Mouse (Mus musculus) heart, embryonic 14.5 days (tissue): Measurements from ENCODE around the gene Osbpl8. TPM values are rescaled to one million over a fixed set of nuclear protein-coding genes. Genes with fewer than 3 reads are reported as not detected.

ENCODE experiments used
- ATAC-seq: fragments of 200-750 bp; cut with Nextera tagmentation; 2 replicates; pipeline ENCODE4 v1.8.0; 2017; ENCODE audit warnings: low read depth, moderate TSS enrichment; ENCODE audit not compliant: insufficient number of reproducible peaks, insufficient read depth, low FRiP score
- H3K27ac ChIP-seq, 2 experiments: fragments of 200-500 bp in 1 of 2; fragments of 300-500 bp in 1 of 2; sonication (generic) in 1 of 2; replicated peaks in 1 of 2; 2 replicates each; pipeline ENCODE4 v1.5.1; 2012 to 2014; ENCODE audit warnings: low read depth in 2 of 2, low read length in 2 of 2, control low read depth in 1 of 2, mild to moderate bottlenecking in 1 of 2, mixed read lengths in 1 of 2; ENCODE audit not compliant: control insufficient read depth in 1 of 2, insufficient read depth in 1 of 2
- H3K27me3 ChIP-seq: fragments of 300-500 bp; sonication (generic); 2 replicates; pipeline ENCODE4 v1.6.1; 2014; ENCODE audit warnings: mild to moderate bottlenecking, low read length, control low read depth; ENCODE audit not compliant: control insufficient read depth, insufficient read depth
- H3K36me3 ChIP-seq: fragments of 300-500 bp; sonication (generic); 2 replicates; pipeline ENCODE4 v1.6.1; 2014; ENCODE audit warnings: mild to moderate bottlenecking, control low read depth, low read length, mixed read lengths; ENCODE audit not compliant: control insufficient read depth, insufficient read depth
- H3K4me1 ChIP-seq, 2 experiments: fragments of 200-500 bp in 1 of 2; fragments of 300-500 bp in 1 of 2; sonication (generic) in 1 of 2; 2 replicates each; pipeline ENCODE4 v1.6.1; 2012 to 2014; ENCODE audit warnings: low read length in 2 of 2, control low read depth in 1 of 2, mixed read lengths in 1 of 2; ENCODE audit not compliant: control insufficient read depth in 2 of 2, insufficient read depth in 2 of 2
- H3K4me2 ChIP-seq: fragments of 300-500 bp; sonication (generic); 2 replicates; pipeline ENCODE4 v1.6.1; 2014; ENCODE audit warnings: mild to moderate bottlenecking, low read length
- H3K4me3 ChIP-seq, 2 experiments: fragments of 200-500 bp in 1 of 2; fragments of 300-500 bp in 1 of 2; sonication (generic) in 1 of 2; 2 replicates each; pipeline ENCODE4 v1.5.1; 2012 to 2014; ENCODE audit warnings: low read length in 2 of 2, mild to moderate bottlenecking in 2 of 2, control low read depth in 1 of 2, low read depth in 1 of 2, moderate library complexity in 1 of 2; ENCODE audit not compliant: control insufficient read depth in 1 of 2, insufficient read depth in 1 of 2
- H3K9ac ChIP-seq: fragments of 300-500 bp; sonication (generic); 2 replicates; pipeline ENCODE4 v1.6.1; 2014; ENCODE audit warnings: mild to moderate bottlenecking, low read length
- H3K9me3 ChIP-seq: fragments of 300-500 bp; sonication (generic); 2 replicates; pipeline ENCODE4 v1.6.1; 2016; ENCODE audit warnings: low read length, control low read depth; ENCODE audit not compliant: control insufficient read depth
- WGBS: fragments of 180-500 bp; shearing (Covaris S2); extraction: QIAGEN DNeasy Blood & Tissue Kit; methylation state at CpG from one replicate; pipeline ENCODE4 v1.1.7; 2014; 5-methylcytosine and 5-hydroxymethylcytosine counted together
- polyA plus RNA-seq: library from polyadenylated mRNA; unstranded; fragments of >200 nt; fragmentation: Nextera tagmentation; extraction: Ambion mirVana; gene quantifications from 2 replicates; pipeline ENCODE4 v1.2.1, GENCODE M21; 2014

Osbpl8 gene
- 43.9 and 50.3 TPM in 2 replicates for polyA plus RNA-seq

- Histone ChIP-seq H3K27ac (peak within 1 kb of the TSS; percentile 96 to 98), H3K36me3 (no peaks in the 10 kb centered on the region), H3K4me3 (peak within 1 kb of the TSS; percentile 76 to 99), H3K4me1 (peaks cover 5 to 36% of the 10 kb centered on the region in 2 experiments), H3K4me2 (peak within 1 kb of the TSS; percentile 68), H3K9me3 (no peaks in the 10 kb centered on the region), H3K9ac (peak within 1 kb of the TSS; percentile 100), H3K27me3 (no peaks in the 10 kb centered on the region)
- WGBS, result under 1% methylated on average over 83 of the region's 84 CpGs
- peak; percentile 96 for ATAC-seq
These were observed at the start of gene Osbpl8 for GRCm38 (mm10) chr10:111164304-111165218. Gene Osbpl8 (plus strand): TSS chr10:111164752.

DNA sequence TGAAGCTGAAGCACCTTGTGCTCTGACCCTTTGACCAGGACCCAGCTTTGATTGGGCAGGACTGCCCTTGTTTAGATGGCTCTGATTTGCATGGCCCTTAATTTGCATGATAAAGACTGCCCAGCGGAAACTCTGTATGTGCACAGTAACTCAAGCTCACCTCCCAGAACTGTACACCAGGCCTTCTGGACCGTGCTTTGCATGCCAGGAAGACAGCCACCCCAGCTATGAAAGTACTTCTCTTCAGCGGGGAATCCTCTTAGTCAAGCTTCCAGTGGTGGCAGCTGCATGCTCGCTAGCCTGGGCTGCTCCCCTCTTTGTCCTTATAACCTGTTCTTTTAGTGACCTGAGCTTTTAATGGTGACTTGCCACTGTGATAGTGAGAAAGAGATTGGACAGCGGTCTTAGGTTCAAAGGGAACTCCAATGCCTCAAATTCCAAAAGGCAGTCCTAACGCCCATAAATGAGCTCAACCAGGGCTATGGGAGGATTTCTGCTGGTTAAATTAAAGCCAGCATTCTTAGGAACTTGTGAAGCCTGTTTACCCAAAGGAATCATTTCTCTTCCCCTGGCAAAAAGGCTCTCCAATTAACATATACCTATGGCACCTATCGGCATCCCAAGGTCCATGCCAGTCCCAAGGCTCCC, 47.2 kb upstream of the Osbpl8 start:
- 65% methylated on average over 7 of the region's 7 CpGs for WGBS
- no peaks in the 10 kb centered on the region for H3K36me3 ChIP-seq
- H3K27ac ChIP-seq, result no peak overlapping the region
- ATAC-seq, result no peak
- H3K4me3 ChIP-seq, result no peak overlapping the region
- H3K27me3 ChIP-seq, result no peaks in the 10 kb centered on the region
- peaks cover 0 to 3% of the 10 kb centered on the region in 2 experiments; a peak in 1 of 4 replicates for H3K4me1 ChIP-seq
- H3K9ac ChIP-seq, result no peak overlapping the region
- no peak overlapping the region for H3K4me2 ChIP-seq
- no peaks in the 10 kb centered on the region for H3K9me3 ChIP-seq

GRCm38 (mm10) chr10:111118292-111118691, 46.3 kb upstream of the Osbpl8 start:
- Histone ChIP-seq H3K9me3 (no peaks in the 10 kb centered on the region), H3K4me1 (peaks cover 0 to 3% of the 10 kb centered on the region in 2 experiments; a peak in 1 of 4 replicates), H3K4me2 (no peak overlapping the region), H3K27me3 (no peaks in the 10 kb centered on the region), H3K4me3 (no peak overlapping the region), H3K36me3 (no peaks in the 10 kb centered on the region), H3K27ac (no peak overlapping the region), H3K9ac (no peak overlapping the region)
- WGBS, result 67% methylated on average over 9 of the region's 9 CpGs
- no peak for ATAC-seq

- H3K4me3 ChIP-seq, result no peak overlapping the region
- no peak overlapping the region for H3K4me2 ChIP-seq
- H3K36me3 ChIP-seq, result no peaks in the 10 kb centered on the region
- ATAC-seq, result no peak
- 46% methylated on average over 3 of the region's 3 CpGs for WGBS
- H3K4me1 ChIP-seq, result peaks cover 0 to 3% of the 10 kb centered on the region in 2 experiments; a peak in 1 of 4 replicates
- H3K9ac ChIP-seq, result no peak overlapping the region
- H3K27ac ChIP-seq, result no peak overlapping the region; a peak in 1 of 4 replicates
- no peaks in the 10 kb centered on the region for H3K9me3 ChIP-seq
- H3K27me3 ChIP-seq, result no peaks in the 10 kb centered on the region
These were observed 45.4 kb upstream of the Osbpl8 start for GRCm38 (mm10) chr10:111118991-111119650.

GRCm38 (mm10) chr10:111119756-111120155, 44.8 kb upstream of the Osbpl8 start:
- H3K9ac ChIP-seq, result no peak overlapping the region
- no peaks in the 10 kb centered on the region for H3K9me3 ChIP-seq
- no peak overlapping the region; a peak in 1 of 4 replicates for H3K27ac ChIP-seq
- peaks cover 0 to 3% of the 10 kb centered on the region in 2 experiments; a peak in 1 of 4 replicates for H3K4me1 ChIP-seq
- no peaks in the 10 kb centered on the region for H3K36me3 ChIP-seq
- no peak for ATAC-seq
- H3K27me3 ChIP-seq, result no peaks in the 10 kb centered on the region
- H3K4me2 ChIP-seq, result no peak overlapping the region
- no peak overlapping the region for H3K4me3 ChIP-seq

DNA sequence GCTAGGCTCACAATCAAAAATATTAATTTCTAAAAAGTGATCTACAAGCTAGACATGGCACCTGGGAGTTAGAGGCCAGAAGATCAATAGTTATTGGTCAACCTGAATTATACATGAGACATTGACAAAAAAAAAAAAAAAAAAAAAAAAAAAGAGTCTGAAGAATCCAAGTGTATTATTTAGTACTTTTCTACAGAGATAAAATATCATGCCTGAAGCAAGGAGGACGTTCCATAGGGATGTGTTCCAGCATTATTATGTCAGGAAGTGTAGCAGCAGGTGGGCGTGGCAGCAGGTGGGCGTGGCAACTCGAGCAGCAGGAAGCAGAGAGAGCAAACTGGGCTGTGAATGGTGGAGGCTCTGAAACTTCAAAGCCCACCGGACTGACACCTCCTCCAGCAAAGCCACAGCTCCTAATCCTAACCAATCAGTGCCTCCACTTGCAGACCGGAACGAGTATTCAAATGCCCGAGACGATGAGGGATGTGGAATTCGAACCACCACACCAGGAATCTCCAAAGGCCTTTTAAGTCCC, 41.6 kb upstream of the Osbpl8 start:
- WGBS, result 72% methylated on average over 10 of the region's 10 CpGs
- no peaks in the 10 kb centered on the region for H3K36me3 ChIP-seq
- H3K4me2 ChIP-seq, result no peak overlapping the region
- H3K9me3 ChIP-seq, result no peaks in the 10 kb centered on the region
- H3K4me1 ChIP-seq, result peaks cover 2 to 4% of the 10 kb centered on the region in 2 experiments; a peak in 1 of 4 replicates
- no peak for ATAC-seq
- H3K27me3 ChIP-seq, result no peaks in the 10 kb centered on the region
- no peak overlapping the region for H3K27ac ChIP-seq
- H3K4me3 ChIP-seq, result no peak overlapping the region
- no peak overlapping the region for H3K9ac ChIP-seq

DNA sequence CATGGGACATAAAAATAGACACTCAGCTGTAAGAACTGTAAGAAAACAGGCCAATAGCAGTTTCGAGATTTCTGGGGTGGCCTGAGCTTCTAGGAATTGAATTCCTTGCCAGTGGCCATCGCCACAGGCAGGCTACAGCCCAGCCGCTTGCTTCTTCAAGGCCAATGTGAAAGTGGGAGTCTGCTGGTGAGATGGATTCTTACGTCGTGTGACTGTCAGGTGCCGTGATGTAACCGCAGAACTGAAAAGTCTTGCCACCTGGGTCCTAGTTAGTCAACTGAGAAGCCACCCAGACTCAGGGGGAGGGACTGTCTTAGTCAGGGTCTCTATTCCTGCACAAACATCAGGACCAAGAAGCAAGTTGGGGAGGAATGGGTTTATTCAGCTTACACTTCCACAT, 40.4 kb upstream of the Osbpl8 start:
- no peak overlapping the region for H3K4me2 ChIP-seq
- no peak for ATAC-seq
- H3K9me3 ChIP-seq, result no peaks in the 10 kb centered on the region
- H3K27ac ChIP-seq, result no peak overlapping the region
- no peaks in the 10 kb centered on the region for H3K27me3 ChIP-seq
- 87% methylated on average over 7 of the region's 7 CpGs for WGBS
- H3K4me1 ChIP-seq, result peaks cover 2 to 4% of the 10 kb centered on the region in 2 experiments; a peak in 1 of 4 replicates
- H3K9ac ChIP-seq, result no peak overlapping the region
- H3K36me3 ChIP-seq, result no peaks in the 10 kb centered on the region
- no peak overlapping the region for H3K4me3 ChIP-seq
